Mouse (Mus musculus) gastrocnemius, postnatal 4 days (tissue): ENCODE data around the gene Unc13a. TPM values are rescaled to one million over a fixed set of nuclear protein-coding genes. Genes with fewer than 3 reads are reported as not detected.
A peak's percentile ranks its signal among the peaks of the same experiment; 100 is the strongest.

Experiments
- DNase-seq, 2 experiments: peaks; one replicate each; pipeline ENCODE4 v3.0.0; 2021 to 2022; ENCODE audit warnings: low spot score in 2 of 2, mixed read lengths in 2 of 2
- microRNA-seq: library from miRNA; unstranded; fragments of <30 nt; microRNA quantifications from one replicate; pipeline ENCODE4 v1.2.0, GENCODE M21; 2021
- total RNA-seq, 2 experiments: library from RNA; stranded (reverse); gene quantifications; 2 replicates each; pipeline ENCODE4 v1.2.3; 2021

Unc13a gene
- total RNA-seq, 2 experiments from 2014 or later = 0.22 to 0.47 TPM

DNA sequence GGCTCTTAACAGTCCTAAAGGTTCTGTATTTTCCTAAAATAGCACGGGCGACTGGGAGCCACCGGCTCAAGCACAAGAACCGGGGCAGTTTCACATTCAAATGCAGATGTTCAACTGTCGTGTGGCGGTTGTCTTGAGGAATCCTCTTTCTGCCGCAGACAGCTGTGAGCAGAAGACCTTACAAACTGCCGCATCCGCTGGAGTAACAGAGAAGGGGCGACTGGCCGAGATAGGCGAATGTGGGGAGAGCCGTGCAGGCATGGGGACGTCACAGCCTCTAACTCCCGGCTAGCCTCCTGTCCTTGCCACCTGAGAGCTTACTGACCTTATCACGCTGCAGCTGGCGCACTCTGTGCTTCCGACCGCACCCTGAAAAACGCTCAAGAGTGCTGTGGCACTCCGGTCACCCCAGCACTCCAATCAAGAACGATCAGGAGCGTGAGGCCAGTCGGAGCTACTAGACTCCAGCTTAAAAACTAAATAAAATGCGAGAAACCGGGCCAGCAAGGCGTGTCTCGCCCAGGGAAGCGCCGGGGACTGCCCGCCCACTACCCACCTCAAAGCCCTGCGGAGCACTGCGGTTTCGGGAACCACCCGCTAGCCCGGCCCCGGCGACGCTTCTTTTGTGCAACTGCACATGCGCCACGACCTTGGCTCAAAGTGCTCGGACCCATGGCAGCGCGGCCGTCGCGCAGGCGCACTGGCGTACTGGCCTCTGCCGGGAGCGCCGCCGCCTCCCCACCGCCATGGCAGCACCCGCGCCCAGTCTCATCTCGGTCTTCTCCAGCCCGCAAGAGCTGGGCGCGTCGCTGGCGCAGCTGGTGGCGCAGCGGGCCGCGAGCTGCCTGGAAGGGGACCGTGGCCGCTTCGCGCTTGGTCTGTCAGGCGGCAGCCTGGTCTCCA lies 79.8 kb downstream of the Unc13a start, which contains the start of gene Pgls:
Pgls (plus strand) TSS at position 706 of the 903 bp plus-strand sequence.
- DNase-seq = peak; percentile 89 to 95

DNA sequence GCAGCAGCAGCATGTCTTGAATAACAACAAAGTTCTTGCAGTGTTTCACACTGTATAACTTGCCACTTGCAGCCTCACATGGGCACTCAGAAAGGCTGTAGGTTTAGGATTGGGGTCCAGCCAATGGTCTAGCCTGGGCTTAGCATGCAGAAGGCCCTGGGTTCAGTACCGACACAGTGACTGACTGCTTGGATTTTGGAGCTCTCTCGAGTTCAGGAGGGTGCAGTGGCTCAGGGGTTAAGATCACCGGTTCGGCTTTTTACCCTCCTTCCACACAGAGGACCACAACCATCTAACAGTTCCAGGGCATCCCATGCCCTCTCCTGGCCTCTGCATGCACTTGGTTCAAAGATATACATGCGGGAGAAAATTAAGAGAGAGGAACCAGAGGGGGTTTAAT lies 80.5 kb downstream of the Unc13a start:
- no peak for DNase-seq

DNA sequence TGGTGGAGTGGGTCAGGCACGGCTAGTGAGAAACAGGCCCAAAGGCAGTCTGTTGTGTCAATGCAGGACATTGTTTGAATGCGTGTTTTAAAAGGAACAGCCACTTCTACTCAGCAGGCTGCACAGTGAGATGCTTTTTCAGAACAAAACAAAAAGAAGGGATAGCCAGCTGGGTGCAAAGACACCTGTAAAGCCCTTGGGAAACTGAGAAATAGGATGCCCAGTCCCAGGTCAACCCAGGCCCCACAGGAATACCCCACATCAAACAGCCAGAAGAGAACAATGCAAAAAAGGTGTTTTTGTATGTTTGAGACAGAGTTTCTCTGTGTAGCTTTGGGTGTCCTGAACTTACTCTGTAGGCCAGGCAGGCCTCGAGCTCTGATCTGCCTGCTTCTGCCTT lies 82.8 kb downstream of the Unc13a start:
- no peak for DNase-seq

DNA sequence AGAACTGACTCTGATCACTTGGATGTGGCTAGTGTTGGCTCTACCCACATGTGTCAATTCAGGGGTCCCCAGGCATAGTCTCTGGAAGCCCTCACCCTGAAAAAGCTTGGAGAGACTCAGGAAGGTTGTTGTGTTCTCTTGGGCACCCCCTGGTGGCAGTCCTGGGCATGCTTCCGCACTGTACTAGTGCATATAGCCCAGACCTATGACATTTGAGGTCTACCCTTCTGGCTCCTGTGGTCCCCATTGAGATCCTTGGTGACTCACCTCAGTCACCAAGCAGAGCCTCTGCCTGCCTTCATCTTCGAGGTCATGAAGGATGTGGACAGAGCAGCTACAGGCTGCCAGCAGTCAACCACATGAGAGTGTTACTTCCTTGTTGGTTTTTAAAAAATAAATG lies 84.7 kb downstream of the Unc13a start:
- DNase-seq = no peak

DNA sequence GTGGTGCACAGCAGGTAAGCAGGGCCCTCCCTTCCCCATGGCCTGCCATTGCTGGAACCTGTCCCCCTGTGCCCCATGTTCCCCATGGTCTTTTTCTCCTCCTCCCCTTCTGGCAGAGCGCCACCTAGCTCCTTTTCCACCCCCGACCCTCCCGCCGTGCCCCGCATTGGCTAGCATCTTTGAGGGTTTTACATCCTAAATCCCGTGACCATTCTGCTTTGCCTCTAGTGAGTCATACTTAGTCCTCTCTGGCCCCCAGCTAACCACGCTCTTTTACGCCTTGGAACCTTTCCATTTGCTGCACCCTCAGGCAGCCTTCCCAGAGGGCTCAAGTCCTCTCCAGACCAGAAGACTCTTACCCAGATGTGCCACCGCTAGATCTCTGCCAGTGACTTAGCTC lies 91.4 kb downstream of the Unc13a start:
- DNase-seq = no peak

DNA sequence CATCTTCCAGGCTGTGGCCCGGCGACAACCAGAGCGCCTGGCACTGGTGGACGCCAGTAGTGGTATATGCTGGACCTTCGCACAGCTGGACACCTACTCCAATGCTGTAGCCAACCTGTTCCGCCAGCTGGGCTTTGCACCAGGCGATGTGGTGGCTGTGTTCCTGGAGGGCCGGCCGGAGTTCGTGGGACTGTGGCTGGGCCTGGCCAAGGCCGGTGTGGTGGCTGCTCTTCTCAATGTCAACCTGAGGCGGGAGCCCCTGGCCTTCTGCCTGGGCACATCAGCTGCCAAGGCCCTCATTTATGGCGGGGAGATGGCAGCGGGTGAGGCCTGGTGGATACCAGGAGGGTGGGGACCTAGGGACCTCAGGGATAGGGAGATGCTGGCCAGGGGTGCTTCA lies 92.1 kb downstream of the Unc13a start:
- no peak for DNase-seq

DNA sequence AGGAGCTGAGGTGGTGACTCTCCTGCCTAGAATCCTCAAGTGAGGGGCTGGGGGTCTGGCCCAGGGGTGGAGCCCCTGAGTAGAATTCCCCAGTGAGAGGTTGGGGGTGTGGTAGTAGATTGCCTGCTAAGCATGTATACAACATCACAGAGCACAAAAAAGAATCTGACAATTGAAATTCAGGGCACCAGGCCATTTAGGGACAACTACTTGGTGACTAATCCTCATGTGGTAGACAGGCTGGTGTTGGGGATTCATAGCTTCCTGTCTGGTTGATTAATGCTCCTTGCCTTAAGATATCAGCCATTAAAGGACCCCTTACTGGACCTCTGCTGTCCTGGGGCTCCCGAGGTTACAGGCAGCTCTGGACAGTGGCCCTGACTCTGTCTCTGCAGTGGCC lies 92.5 kb downstream of the Unc13a start:
- no peak for DNase-seq

DNA sequence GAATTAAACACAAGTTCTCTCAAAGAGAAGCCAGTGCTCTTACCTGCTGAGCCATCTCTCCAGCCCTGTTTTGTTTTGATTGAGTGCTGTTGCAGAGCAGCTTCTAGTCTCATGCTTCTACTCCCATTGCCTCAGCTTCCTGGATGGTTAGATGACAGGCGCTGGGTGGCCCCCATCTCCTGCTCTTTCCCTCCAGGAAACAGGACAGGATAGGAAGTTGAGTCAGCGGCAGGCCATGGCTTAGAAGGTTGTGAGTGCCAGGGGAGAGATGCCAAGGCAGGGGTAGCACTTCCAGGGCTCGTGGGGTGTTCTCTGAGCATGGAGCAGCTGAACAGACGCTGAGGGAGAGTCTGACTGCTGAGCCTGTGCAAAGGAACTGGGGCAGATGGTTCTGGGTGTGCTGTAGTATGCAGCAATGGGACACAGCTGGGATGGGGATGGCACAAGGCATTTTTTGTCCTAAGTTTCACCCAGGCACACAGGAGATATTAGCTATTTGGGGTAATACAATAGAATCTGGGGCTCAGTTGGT lies 93.6 kb downstream of the Unc13a start:
- no peak for DNase-seq

DNA sequence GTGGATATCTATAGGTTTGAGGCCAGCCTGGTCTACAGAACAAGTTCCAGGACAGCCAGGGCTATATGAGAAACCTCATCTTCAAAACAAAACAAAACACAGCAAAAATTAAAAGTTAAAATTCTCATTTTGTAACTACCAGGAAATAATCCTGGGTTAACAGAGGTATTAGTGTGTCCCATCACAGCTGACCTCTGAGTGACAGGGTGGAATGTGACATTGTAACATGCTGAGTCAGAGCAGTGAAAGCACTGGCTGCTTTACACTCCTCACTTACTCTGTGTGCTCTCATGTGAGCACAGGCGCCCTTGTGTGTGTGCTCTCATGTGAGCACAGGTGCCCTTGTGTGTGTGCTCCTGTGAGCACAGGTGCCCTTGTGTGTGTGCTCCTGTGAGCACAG lies 96.5 kb downstream of the Unc13a start:
- DNase-seq = no peak

DNA sequence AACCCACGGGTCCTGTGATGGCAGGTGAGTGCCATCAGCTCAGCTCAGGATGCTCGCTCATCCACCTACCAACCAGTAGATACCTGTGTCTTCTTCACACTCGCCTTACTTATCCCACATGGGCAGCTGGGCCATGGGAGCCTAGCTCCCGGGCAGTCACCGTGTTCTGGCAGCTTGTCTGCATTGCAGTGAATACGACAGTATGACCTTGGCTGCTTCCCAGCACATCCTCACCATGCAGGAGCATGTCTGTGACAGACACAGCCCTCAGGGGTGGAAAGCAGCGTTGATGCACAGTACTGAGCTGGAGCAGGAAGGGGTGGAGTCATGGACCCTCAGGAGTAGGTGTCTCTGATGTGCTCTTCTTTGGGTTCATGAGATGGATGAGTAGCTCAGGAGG lies 97.1 kb downstream of the Unc13a start:
- DNase-seq = no peak

Small RNA genes within 50 kb of the gene (microRNA-seq; reads per million reads assigned to microRNA genes)
- not detected for gene Mir6769b

Other genes with a start within 250 kb of the Unc13a start
- gene Abhd8, start 208.1 kb downstream of the Unc13a start, total RNA-seq = 10 to 100 TPM; 47.1 to 47.3 TPM
- 10 to 100 TPM; 29.0 to 34.4 TPM for gene Mrpl34, start 206.8 kb downstream of the Unc13a start, total RNA-seq
- 10 to 100 TPM; 40.3 to 44.2 TPM for gene Dda1, start 202.6 kb downstream of the Unc13a start, total RNA-seq
- gene Ano8, start 185.8 kb downstream of the Unc13a start, total RNA-seq = 10 to 100 TPM; 20.8 to 25.3 TPM
- gene Gtpbp3, start 183.7 kb downstream of the Unc13a start, total RNA-seq = 10 to 100 TPM; 17.8 to 19.1 TPM
- 10 to 100 TPM; 15.9 to 16.6 TPM for gene Plvap, start 160.0 kb downstream of the Unc13a start, total RNA-seq
- under 1 TPM; 0.47 to 0.83 TPM for gene Ccdc194, start 146.0 kb downstream of the Unc13a start, total RNA-seq
- gene Bst2, start 134.3 kb downstream of the Unc13a start, total RNA-seq = 10 to 100 TPM; 18.3 to 20.1 TPM
- gene Mvb12a, start 128.8 kb downstream of the Unc13a start, total RNA-seq = 10 to 100 TPM; 30.3 to 33.1 TPM
- under 1 TPM in 1 of 2 experiments, not detected in 1; 0.21 TPM for gene Tmem221, start 112.9 kb downstream of the Unc13a start, total RNA-seq
- gene Nxnl1, start 105.2 kb downstream of the Unc13a start, total RNA-seq = under 1 TPM; 0.26 to 0.29 TPM
- 10 to 100 TPM; 51.7 to 52.8 TPM for gene Slc27a1, start 102.9 kb downstream of the Unc13a start, total RNA-seq
- 10 to 100 TPM; 71.4 to 72.1 TPM for gene Pgls, start 79.6 kb downstream of the Unc13a start, total RNA-seq
- gene Fam129c, start 74.1 kb downstream of the Unc13a start, total RNA-seq = 1 to 10 TPM; 1.8 to 2.6 TPM
- gene Colgalt1, start 60.8 kb downstream of the Unc13a start, total RNA-seq = 10 to 100 TPM; 63.9 to 77.4 TPM
- gene Jak3, start 4.5 kb upstream of the Unc13a start, total RNA-seq = 1 to 10 TPM; 5.0 to 6.5 TPM
- 1 to 10 TPM; 2.6 to 3.4 TPM for gene Insl3, start 17.5 kb upstream of the Unc13a start, total RNA-seq
- gene B3gnt3, start 30.0 kb upstream of the Unc13a start, total RNA-seq = 1 to 10 TPM; 4.1 to 4.5 TPM
- gene Fcho1, start 54.0 kb upstream of the Unc13a start, total RNA-seq = 1 to 10 TPM in 1 of 2 experiments, under 1 TPM in 1; 0.61 to 1.5 TPM
- 1 to 10 TPM; 5.8 to 7.0 TPM for gene Zfp709, start 210.3 kb upstream of the Unc13a start, total RNA-seq
- gene Zfp882, start 236.9 kb upstream of the Unc13a start, total RNA-seq = 1 to 10 TPM; 3.8 to 4.6 TPM
- gene Zfp617, start 236.9 kb upstream of the Unc13a start, total RNA-seq = 10 to 100 TPM; 19.0 to 22.6 TPM